Mouse (Mus musculus) midbrain, postnatal 0 days (tissue): ENCODE data around the gene Plau. TPM values are rescaled to one million over a fixed set of nuclear protein-coding genes. Genes with fewer than 3 reads are reported as not detected.

Source experiments
- ATAC-seq: fragments of 200-750 bp; cut with Nextera tagmentation; 2 replicates; pipeline ENCODE4 v1.8.0; 2017; ENCODE audit warnings: moderate number of reproducible peaks, mild to moderate bottlenecking, moderate TSS enrichment, moderate library complexity; ENCODE audit not compliant: low FRiP score
- DNase-seq: peaks from one replicate; pipeline ENCODE4 v3.0.0-alpha.2; 2015; ENCODE audit warnings: low spot score
- H3K27ac ChIP-seq: fragments of 300-500 bp; sonication (generic); 2 replicates; pipeline ENCODE4 v1.5.1; 2014; ENCODE audit warnings: low read depth, mild to moderate bottlenecking, low read length, mixed read lengths
- H3K27me3 ChIP-seq: fragments of 300-500 bp; sonication (generic); 2 replicates; pipeline ENCODE4 v1.6.1; 2014; ENCODE audit warnings: low read length, control low read depth, mixed read lengths; ENCODE audit not compliant: insufficient read depth
- H3K36me3 ChIP-seq: fragments of 300-500 bp; sonication (generic); 2 replicates; pipeline ENCODE4 v1.6.1; 2014; ENCODE audit warnings: low read length, control low read depth, mixed read lengths; ENCODE audit not compliant: insufficient read depth
- H3K4me1 ChIP-seq: fragments of 300-500 bp; sonication (generic); 2 replicates; pipeline ENCODE4 v1.6.1; 2014; ENCODE audit warnings: mild to moderate bottlenecking, control low read depth, antibody characterized with exemption, low read length, mixed read lengths; ENCODE audit not compliant: insufficient read depth
- H3K4me2 ChIP-seq: fragments of 300-500 bp; sonication (generic); 2 replicates; pipeline ENCODE4 v1.6.1; 2014; ENCODE audit warnings: low read depth, mild to moderate bottlenecking, low read length, mixed read lengths; ENCODE audit not compliant: poor library complexity, severe bottlenecking
- H3K4me3 ChIP-seq: fragments of 300-500 bp; sonication (generic); 2 replicates; pipeline ENCODE4 v1.5.1; 2014; ENCODE audit warnings: low read depth, mild to moderate bottlenecking, low read length, moderate library complexity
- H3K9ac ChIP-seq: fragments of 300-500 bp; sonication (generic); replicated peaks from 2 replicates; pipeline ENCODE4 v1.6.1; 2014; ENCODE audit warnings: mild to moderate bottlenecking, low read length, moderate library complexity, mixed read lengths; ENCODE audit not compliant: poor library complexity, severe bottlenecking
- H3K9me3 ChIP-seq: fragments of 300-500 bp; sonication (generic); 2 replicates; pipeline ENCODE4 v1.6.1; 2016; ENCODE audit warnings: low read length, control low read depth
- CTCF ChIP-seq: IDR thresholded peaks from 2 replicates; pipeline ENCODE4 v1.5.1; 2016; ENCODE audit warnings: antibody characterized with exemption, mild to moderate bottlenecking
- WGBS: fragments of 180-500 bp; shearing (Covaris S2); extraction: QIAGEN DNeasy Blood & Tissue Kit; methylation state at CpG from one replicate; pipeline ENCODE4 v1.1.7; 2014; 5-methylcytosine and 5-hydroxymethylcytosine counted together
- polyA plus RNA-seq: library from polyadenylated mRNA; unstranded; fragments of >200 nt; fragmentation: Nextera tagmentation; extraction: Ambion mirVana; gene quantifications from 2 replicates; pipeline ENCODE4 v1.2.1, GENCODE M21; 2015
- total RNA-seq: library from RNA; depleted of rRNA; stranded (reverse); fragments of >200 nt; gene quantifications from 2 replicates; pipeline ENCODE4 v1.2.3, GENCODE M21; 2014

Plau gene
- total and polyA plus RNA-seq, 2 experiments from 2014 or later: 0.44 to 0.93 TPM

- Histone ChIP-seq H3K27me3 (no peaks in the 10 kb centered on the region), H3K4me2 (no peak overlapping the region), H3K36me3 (no peaks in the 10 kb centered on the region), H3K27ac (no peak overlapping the region), H3K4me1 (no peaks in the 10 kb centered on the region), H3K9ac (no peak overlapping the region), H3K9me3 (no peaks in the 10 kb centered on the region), H3K4me3 (no peak overlapping the region)
- ATAC-seq: no peak
- 80% methylated on average over 5 of the region's 5 CpGs for WGBS
- DNase-seq: no peak
- no peak for TF ChIP-seq CTCF
Measured at GRCm38 (mm10) chr14:20804481-20804880, 32.0 kb upstream of the Plau start.

- ATAC-seq (peak; percentile 41; the same call in 1 of the 2 replicates), DNase-seq (peak; percentile 82)
- H3K4me1 ChIP-seq: no peaks in the 10 kb centered on the region
- H3K4me2 ChIP-seq: no peak overlapping the region
- no peaks in the 10 kb centered on the region for H3K27me3 ChIP-seq
- H3K27ac ChIP-seq: no peak overlapping the region
- WGBS: 68% methylated on average over 9 of the region's 9 CpGs
- H3K36me3 ChIP-seq: no peaks in the 10 kb centered on the region
- TF ChIP-seq CTCF: no peak
- no peak overlapping the region for H3K9ac ChIP-seq
- H3K4me3 ChIP-seq: no peak overlapping the region
- no peaks in the 10 kb centered on the region for H3K9me3 ChIP-seq
Measured at GRCm38 (mm10) chr14:20804964-20805672, 31.3 kb upstream of the Plau start.

- WGBS: 89% methylated on average over 14 of the region's 14 CpGs
- ATAC-seq: no peak
- no peaks in the 10 kb centered on the region for H3K27me3 ChIP-seq
Measured at GRCm38 (mm10) chr14:20806116-20806840, 30.2 kb upstream of the Plau start.

GRCm38 (mm10) chr14:20809349-20809748 is 27.1 kb upstream of the Plau start:
- no peak for TF ChIP-seq CTCF
- Histone ChIP-seq H3K9me3 (no peaks in the 10 kb centered on the region), H3K36me3 (no peaks in the 10 kb centered on the region), H3K9ac (no peak overlapping the region), H3K4me2 (no peak overlapping the region), H3K4me1 (no peaks in the 10 kb centered on the region), H3K27me3 (no peaks in the 10 kb centered on the region), H3K4me3 (no peak overlapping the region), H3K27ac (no peak overlapping the region)
- 80% methylated on average over 4 of the region's 4 CpGs for WGBS
- no peak for DNase-seq
- ATAC-seq: no peak

More at GRCm38 (mm10) chr14:20806116-20806840, 30.2 kb upstream of the Plau start:
- H3K4me1 ChIP-seq: no peaks in the 10 kb centered on the region
- H3K9ac ChIP-seq: no peak overlapping the region
- H3K4me3 ChIP-seq: no peak overlapping the region
- no peak overlapping the region for H3K27ac ChIP-seq
- TF ChIP-seq CTCF: no peak
- no peaks in the 10 kb centered on the region for H3K36me3 ChIP-seq
- no peak overlapping the region for H3K4me2 ChIP-seq
- H3K9me3 ChIP-seq: no peaks in the 10 kb centered on the region
- DNase-seq: no peak

GRCm38 (mm10) chr14:20809820-20810219 is 26.6 kb upstream of the Plau start:
- Histone ChIP-seq H3K4me1 (no peaks in the 10 kb centered on the region), H3K27me3 (no peaks in the 10 kb centered on the region), H3K27ac (no peak overlapping the region), H3K9me3 (no peaks in the 10 kb centered on the region), H3K4me2 (no peak overlapping the region), H3K36me3 (no peaks in the 10 kb centered on the region), H3K4me3 (no peak overlapping the region), H3K9ac (no peak overlapping the region)
- no peak for DNase-seq
- no peak for TF ChIP-seq CTCF
- ATAC-seq: no peak

- 85% methylated on average over 8 of the region's 8 CpGs for WGBS
- no peak for TF ChIP-seq CTCF
- Histone ChIP-seq H3K36me3 (no peaks in the 10 kb centered on the region), H3K27ac (no peak overlapping the region), H3K4me1 (no peaks in the 10 kb centered on the region), H3K27me3 (no peaks in the 10 kb centered on the region), H3K9me3 (no peaks in the 10 kb centered on the region), H3K9ac (no peak overlapping the region), H3K4me2 (no peak overlapping the region), H3K4me3 (no peak overlapping the region)
- no peak for ATAC-seq
- no peak for DNase-seq
Measured at GRCm38 (mm10) chr14:20811236-20811635, 25.2 kb upstream of the Plau start.
